Mouse (Mus musculus): ENCODE measurements around the gene Olfr105-ps. TPM values are rescaled to one million over a fixed set of nuclear protein-coding genes. Genes with fewer than 3 reads are reported as not detected.

Gene Olfr105-ps
- polyA plus RNA-seq (2011; ENCODE audit: insufficient read depth, insufficient read length, low read depth, missing spikeins) = not detected in 2 replicates

GRCm38 (mm10) chr17:37378733-37379132 is at the start of gene Olfr105-ps:
Gene Olfr105-ps, plus strand, starts transcription at chr17:37379033.
- no peaks in the 10 kb centered on the region for H3K4me1 ChIP-seq (ENCODE audit: control insufficient read depth, insufficient read depth, low read length)
- H3K27ac ChIP-seq (ENCODE audit: insufficient read depth, low read length) = no peak within 1 kb of the TSS
- TF ChIP-seq POLR2A (IDR thresholded peaks at IDR 0.05; ENCODE audit: insufficient read depth, low read length) (no peak), CTCF (IDR thresholded peaks at IDR 0.05; ENCODE audit: low read depth, low read length) (no peak), EP300 (IDR thresholded peaks at IDR 0.05; ENCODE audit: insufficient read depth, low read depth, low read length) (no peak)
- no peak within 1 kb of the TSS for H3K4me3 ChIP-seq (ENCODE audit: low read depth, low read length)
- H3K27me3 ChIP-seq (ENCODE audit: control insufficient read depth, insufficient read depth, low read length, poor library complexity, severe bottlenecking) = no peaks in the 10 kb centered on the region
- no peaks in the 10 kb centered on the region for H3K36me3 ChIP-seq (ENCODE audit: control insufficient read depth, insufficient read depth, low read length, poor library complexity, severe bottlenecking)
- H3K9ac ChIP-seq (ENCODE audit: low read depth, poor library complexity, severe bottlenecking) = no peak within 1 kb of the TSS
- no peaks in the 10 kb centered on the region for H3K9me3 ChIP-seq (replicated peaks; ENCODE audit: control insufficient read depth, insufficient read depth, low read length, poor library complexity, severe bottlenecking)

GRCm38 (mm10) chr17:37339598-37339997 is 39.2 kb upstream of the Olfr105-ps start, which contains the start of gene Olfr103:
Gene Olfr103, minus strand, starts transcription at chr17:37339698.
- Histone ChIP-seq H3K4me1 (ENCODE audit: control insufficient read depth, insufficient read depth, low read length) (no peaks in the 10 kb centered on the region), H3K27me3 (ENCODE audit: control insufficient read depth, insufficient read depth, low read length, poor library complexity, severe bottlenecking) (no peaks in the 10 kb centered on the region), H3K36me3 (ENCODE audit: control insufficient read depth, insufficient read depth, low read length, poor library complexity, severe bottlenecking) (no peaks in the 10 kb centered on the region), H3K9ac (ENCODE audit: low read depth, poor library complexity, severe bottlenecking) (no peak within 1 kb of the TSS), H3K9me3 (replicated peaks; ENCODE audit: control insufficient read depth, insufficient read depth, low read length, poor library complexity, severe bottlenecking) (no peaks in the 10 kb centered on the region), H3K27ac (ENCODE audit: insufficient read depth, low read length) (no peak within 1 kb of the TSS), H3K4me3 (ENCODE audit: low read depth, low read length) (no peak within 1 kb of the TSS)
- TF ChIP-seq CTCF (IDR thresholded peaks at IDR 0.05; ENCODE audit: low read depth, low read length) = no peak
- TF ChIP-seq POLR2A (IDR thresholded peaks at IDR 0.05; ENCODE audit: insufficient read depth, low read length) = no peak
- no peak for TF ChIP-seq EP300 (IDR thresholded peaks at IDR 0.05; ENCODE audit: insufficient read depth, low read depth, low read length)

GRCm38 (mm10) chr17:37359282-37359681 is 19.6 kb upstream of the Olfr105-ps start, which contains the start of gene Olfr104-ps:
Gene Olfr104-ps, plus strand, starts transcription at chr17:37359582.
- Histone ChIP-seq H3K27ac (ENCODE audit: insufficient read depth, low read length) (no peak within 1 kb of the TSS), H3K36me3 (ENCODE audit: control insufficient read depth, insufficient read depth, low read length, poor library complexity, severe bottlenecking) (no peaks in the 10 kb centered on the region), H3K27me3 (ENCODE audit: control insufficient read depth, insufficient read depth, low read length, poor library complexity, severe bottlenecking) (no peaks in the 10 kb centered on the region), H3K9ac (ENCODE audit: low read depth, poor library complexity, severe bottlenecking) (no peak within 1 kb of the TSS), H3K9me3 (replicated peaks; ENCODE audit: control insufficient read depth, insufficient read depth, low read length, poor library complexity, severe bottlenecking) (no peaks in the 10 kb centered on the region; the same call in 1 of the 2 replicates), H3K4me1 (ENCODE audit: control insufficient read depth, insufficient read depth, low read length) (no peaks in the 10 kb centered on the region), H3K4me3 (ENCODE audit: low read depth, low read length) (no peak within 1 kb of the TSS)
- TF ChIP-seq POLR2A (IDR thresholded peaks at IDR 0.05; ENCODE audit: insufficient read depth, low read length) (no peak), EP300 (IDR thresholded peaks at IDR 0.05; ENCODE audit: insufficient read depth, low read depth, low read length) (no peak), CTCF (IDR thresholded peaks at IDR 0.05; ENCODE audit: low read depth, low read length) (no peak)

- no peaks in the 10 kb centered on the region for H3K4me1 ChIP-seq (ENCODE audit: control insufficient read depth, insufficient read depth, low read length)
- no peaks in the 10 kb centered on the region for H3K27me3 ChIP-seq (ENCODE audit: control insufficient read depth, insufficient read depth, low read length, poor library complexity, severe bottlenecking)
- H3K9ac ChIP-seq (ENCODE audit: low read depth, poor library complexity, severe bottlenecking) = no peak within 1 kb of the TSS
- no peak within 1 kb of the TSS for H3K27ac ChIP-seq (ENCODE audit: insufficient read depth, low read length)
- H3K36me3 ChIP-seq (ENCODE audit: control insufficient read depth, insufficient read depth, low read length, poor library complexity, severe bottlenecking) = no peaks in the 10 kb centered on the region
- TF ChIP-seq CTCF (IDR thresholded peaks at IDR 0.05; ENCODE audit: low read depth, low read length) (no peak), POLR2A (IDR thresholded peaks at IDR 0.05; ENCODE audit: insufficient read depth, low read length) (no peak), EP300 (IDR thresholded peaks at IDR 0.05; ENCODE audit: insufficient read depth, low read depth, low read length) (no peak)
- H3K4me3 ChIP-seq (ENCODE audit: low read depth, low read length) = no peak within 1 kb of the TSS
- no peaks in the 10 kb centered on the region for H3K9me3 ChIP-seq (replicated peaks; ENCODE audit: control insufficient read depth, insufficient read depth, low read length, poor library complexity, severe bottlenecking)
Measured at GRCm38 (mm10) chr17:37390093-37390492, 11.3 kb downstream of the Olfr105-ps start, which contains the start of gene Olfr106-ps. Gene Olfr106-ps, plus strand, starts transcription at chr17:37390393.

GRCm38 (mm10) chr17:37398926-37399325 is 20.1 kb downstream of the Olfr105-ps start, which contains the start of gene Olfr107:
Gene Olfr107, plus strand, starts transcription at chr17:37399226.
- TF ChIP-seq CTCF (IDR thresholded peaks at IDR 0.05; ENCODE audit: low read depth, low read length) = no peak
- Histone ChIP-seq H3K9me3 (replicated peaks; ENCODE audit: control insufficient read depth, insufficient read depth, low read length, poor library complexity, severe bottlenecking) (no peaks in the 10 kb centered on the region), H3K4me3 (ENCODE audit: low read depth, low read length) (no peak within 1 kb of the TSS), H3K36me3 (ENCODE audit: control insufficient read depth, insufficient read depth, low read length, poor library complexity, severe bottlenecking) (no peaks in the 10 kb centered on the region), H3K9ac (ENCODE audit: low read depth, poor library complexity, severe bottlenecking) (no peak within 1 kb of the TSS), H3K4me1 (ENCODE audit: control insufficient read depth, insufficient read depth, low read length) (no peaks in the 10 kb centered on the region), H3K27me3 (ENCODE audit: control insufficient read depth, insufficient read depth, low read length, poor library complexity, severe bottlenecking) (no peaks in the 10 kb centered on the region), H3K27ac (ENCODE audit: insufficient read depth, low read length) (no peak within 1 kb of the TSS)

GRCm38 (mm10) chr17:37413380-37413779 is 34.5 kb downstream of the Olfr105-ps start:
- no peak overlapping the region for H3K9ac ChIP-seq (ENCODE audit: low read depth, poor library complexity, severe bottlenecking)
- TF ChIP-seq EP300 (IDR thresholded peaks at IDR 0.05; ENCODE audit: insufficient read depth, low read depth, low read length) (no peak), POLR2A (IDR thresholded peaks at IDR 0.05; ENCODE audit: insufficient read depth, low read length) (no peak), CTCF (IDR thresholded peaks at IDR 0.05; ENCODE audit: low read depth, low read length) (no peak)
- no peak overlapping the region for H3K4me3 ChIP-seq (ENCODE audit: low read depth, low read length)
- no peaks in the 10 kb centered on the region for H3K9me3 ChIP-seq (replicated peaks; ENCODE audit: control insufficient read depth, insufficient read depth, low read length, poor library complexity, severe bottlenecking)
- no peaks in the 10 kb centered on the region for H3K4me1 ChIP-seq (ENCODE audit: control insufficient read depth, insufficient read depth, low read length)
- no peaks in the 10 kb centered on the region for H3K36me3 ChIP-seq (ENCODE audit: control insufficient read depth, insufficient read depth, low read length, poor library complexity, severe bottlenecking)
- H3K27ac ChIP-seq (ENCODE audit: insufficient read depth, low read length) = no peak overlapping the region
- H3K27me3 ChIP-seq (ENCODE audit: control insufficient read depth, insufficient read depth, low read length, poor library complexity, severe bottlenecking) = no peaks in the 10 kb centered on the region

Other genes starting within 250 kb of the Olfr105-ps start
- 0.57 and 1.1 TPM in 2 replicates for gene Olfr93, start 217.5 kb upstream of the Olfr105-ps start, polyA plus RNA-seq (2011; ENCODE audit: insufficient read depth, insufficient read length, low read depth, missing spikeins)
- gene Ubd, start 185.1 kb upstream of the Olfr105-ps start, polyA plus RNA-seq (2011; ENCODE audit: insufficient read depth, insufficient read length, low read depth, missing spikeins) = 56.7 and 70.8 TPM in 2 replicates
- gene Olfr94, start 178.0 kb upstream of the Olfr105-ps start, polyA plus RNA-seq (2011; ENCODE audit: insufficient read depth, insufficient read length, low read depth, missing spikeins) = 0.37 TPM in 1 of 2 replicates, not detected in the other
- 0.12 TPM in 1 of 2 replicates, not detected in the other for gene Olfr95, start 165.9 kb upstream of the Olfr105-ps start, polyA plus RNA-seq (2011; ENCODE audit: insufficient read depth, insufficient read length, low read depth, missing spikeins)
- gene Olfr96, start 158.9 kb upstream of the Olfr105-ps start, polyA plus RNA-seq (2011; ENCODE audit: insufficient read depth, insufficient read length, low read depth, missing spikeins) = not detected in 2 replicates
- not detected in 2 replicates for gene Olfr97, start 141.7 kb upstream of the Olfr105-ps start, polyA plus RNA-seq (2011; ENCODE audit: insufficient read depth, insufficient read length, low read depth, missing spikeins)
- gene Olfr98, start 115.3 kb upstream of the Olfr105-ps start, polyA plus RNA-seq (2011; ENCODE audit: insufficient read depth, insufficient read length, low read depth, missing spikeins) = not detected in 2 replicates
- 3.3 and 3.4 TPM in 2 replicates for gene H2-M3, start 108.8 kb upstream of the Olfr105-ps start, polyA plus RNA-seq (2011; ENCODE audit: insufficient read depth, insufficient read length, low read depth, missing spikeins)
- not detected in 2 replicates for gene Olfr99, start 95.6 kb upstream of the Olfr105-ps start, polyA plus RNA-seq (2011; ENCODE audit: insufficient read depth, insufficient read length, low read depth, missing spikeins)
- gene Olfr101, start 74.7 kb upstream of the Olfr105-ps start, polyA plus RNA-seq (2011; ENCODE audit: insufficient read depth, insufficient read length, low read depth, missing spikeins) = not detected in 2 replicates
- gene Olfr102, start 62.0 kb upstream of the Olfr105-ps start, polyA plus RNA-seq (2011; ENCODE audit: insufficient read depth, insufficient read length, low read depth, missing spikeins) = not detected in 2 replicates
- gene Olfr103, start 39.3 kb upstream of the Olfr105-ps start, polyA plus RNA-seq (2011; ENCODE audit: insufficient read depth, insufficient read length, low read depth, missing spikeins) = not detected in 2 replicates
- not detected in 2 replicates for gene Olfr104-ps, start 19.5 kb upstream of the Olfr105-ps start, polyA plus RNA-seq (2011; ENCODE audit: insufficient read depth, insufficient read length, low read depth, missing spikeins)
- not detected in 2 replicates for gene Olfr106-ps, start 11.4 kb downstream of the Olfr105-ps start, polyA plus RNA-seq (2011; ENCODE audit: insufficient read depth, insufficient read length, low read depth, missing spikeins)
- gene Olfr107, start 20.2 kb downstream of the Olfr105-ps start, polyA plus RNA-seq (2011; ENCODE audit: insufficient read depth, insufficient read length, low read depth, missing spikeins) = not detected in 2 replicates
- gene Olfr108, start 66.4 kb downstream of the Olfr105-ps start, polyA plus RNA-seq (2011; ENCODE audit: insufficient read depth, insufficient read length, low read depth, missing spikeins) = not detected in 2 replicates
- gene Olfr109, start 79.9 kb downstream of the Olfr105-ps start, polyA plus RNA-seq (2011; ENCODE audit: insufficient read depth, insufficient read length, low read depth, missing spikeins) = not detected in 2 replicates
- gene H2-M2, start 104.5 kb downstream of the Olfr105-ps start, polyA plus RNA-seq (2011; ENCODE audit: insufficient read depth, insufficient read length, low read depth, missing spikeins) = 0.52 TPM in 1 of 2 replicates, not detected in the other
- not detected in 2 replicates for gene Olfr110, start 113.4 kb downstream of the Olfr105-ps start, polyA plus RNA-seq (2011; ENCODE audit: insufficient read depth, insufficient read length, low read depth, missing spikeins)
- gene Olfr111, start 129.0 kb downstream of the Olfr105-ps start, polyA plus RNA-seq (2011; ENCODE audit: insufficient read depth, insufficient read length, low read depth, missing spikeins) = not detected in 2 replicates
- not detected in 2 replicates for gene Olfr112, start 190.4 kb downstream of the Olfr105-ps start, polyA plus RNA-seq (2011; ENCODE audit: insufficient read depth, insufficient read length, low read depth, missing spikeins)
- gene Olfr113, start 198.6 kb downstream of the Olfr105-ps start, polyA plus RNA-seq (2011; ENCODE audit: insufficient read depth, insufficient read length, low read depth, missing spikeins) = not detected in 2 replicates
- gene Olfr114, start 213.7 kb downstream of the Olfr105-ps start, polyA plus RNA-seq (2011; ENCODE audit: insufficient read depth, insufficient read length, low read depth, missing spikeins) = not detected in 2 replicates
- not detected in 2 replicates for gene Olfr115, start 248.1 kb downstream of the Olfr105-ps start, polyA plus RNA-seq (2011; ENCODE audit: insufficient read depth, insufficient read length, low read depth, missing spikeins)
- not detected in 2 replicates for gene Olfr116, start 248.2 kb downstream of the Olfr105-ps start, polyA plus RNA-seq (2011; ENCODE audit: insufficient read depth, insufficient read length, low read depth, missing spikeins)